Mouse (Mus musculus): ENCODE data around the gene Rspo3. TPM values are rescaled to one million over a fixed set of nuclear protein-coding genes. Genes with fewer than 3 reads are reported as not detected.

The Rspo3 gene
- polyA plus RNA-seq, 1 experiment = 2.1 TPM

GRCm38 (mm10) chr10:29493996-29494395 is 41.7 kb downstream of the Rspo3 start:
- Histone ChIP-seq H3K4me3 (no peak overlapping the region), H3ac (ENCODE audit: control insufficient read depth, insufficient read length) (no peak overlapping the region), H3K27me3 (ENCODE audit: control insufficient read depth, insufficient read depth, insufficient read length) (no peaks in the 10 kb centered on the region), H3K79me2 (ENCODE audit: control insufficient read depth, insufficient read depth) (no peaks in the 10 kb centered on the region), H3K36me3 (ENCODE audit: control insufficient read depth, insufficient read depth) (no peaks in the 10 kb centered on the region), H3K4me2 (ENCODE audit: low read depth) (no peak overlapping the region)
- TF ChIP-seq USF1 (IDR thresholded peaks at IDR 0.05; ENCODE audit: low read depth) (no peak), E2F4 (IDR thresholded peaks at IDR 0.05; ENCODE audit: insufficient read depth) (no peak)

DNA sequence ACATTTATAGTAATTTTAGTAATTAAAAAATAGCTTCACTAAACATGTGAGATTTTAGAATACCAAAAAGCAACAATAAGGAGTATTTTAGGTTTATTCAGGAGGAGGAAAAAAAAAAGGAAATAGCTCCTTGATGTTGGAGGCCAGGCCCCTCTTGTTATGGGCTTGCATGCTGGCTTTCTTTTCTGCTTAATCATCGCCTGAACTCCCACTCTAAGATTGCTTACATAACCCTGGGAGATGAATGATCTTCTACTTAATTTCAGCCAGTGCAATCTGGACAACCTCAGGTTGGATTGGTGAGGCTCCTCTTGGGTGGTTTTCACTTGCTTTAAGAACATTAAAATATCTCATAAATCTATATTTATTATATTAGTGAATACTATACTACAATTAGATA is 54.7 kb downstream of the Rspo3 start:
- H3K27me3 ChIP-seq (ENCODE audit: control insufficient read depth, insufficient read depth, insufficient read length) = no peaks in the 10 kb centered on the region
- H3K36me3 ChIP-seq (ENCODE audit: control insufficient read depth, insufficient read depth) = no peaks in the 10 kb centered on the region
- no peak for TF ChIP-seq TCF3 (IDR thresholded peaks at IDR 0.05; ENCODE audit: insufficient read length, low read depth)
- no peak for TF ChIP-seq MYOG (IDR thresholded peaks at IDR 0.05; ENCODE audit: control insufficient read depth in 1 of 3, insufficient read depth in 1 of 3, insufficient read length in 2 of 3, low read depth in 2 of 3)
- no peak for TF ChIP-seq SRF (IDR thresholded peaks at IDR 0.05; ENCODE audit: control insufficient read depth, insufficient read length, low read depth)
- TF ChIP-seq POLR2AphosphoS2 (IDR thresholded peaks at IDR 0.05; ENCODE audit: insufficient read length, low read depth) = no peak
- TF ChIP-seq CEBPB (IDR thresholded peaks at IDR 0.05; ENCODE audit: insufficient read depth, poor library complexity, severe bottlenecking) = no peak
- TF ChIP-seq USF1 (IDR thresholded peaks at IDR 0.05; ENCODE audit: low read depth) = no peak
- no peak for TF ChIP-seq MYOD1 (IDR thresholded peaks at IDR 0.05; ENCODE audit: control insufficient read depth in 1 of 3, insufficient read length in 2 of 3, low read depth in 2 of 3)
- TF ChIP-seq REST (IDR thresholded peaks at IDR 0.05; ENCODE audit: insufficient read depth, insufficient read length) = no peak
- TF ChIP-seq E2F4 (IDR thresholded peaks at IDR 0.05; ENCODE audit: insufficient read depth) = no peak
- no peak for TF ChIP-seq POLR2A (IDR thresholded peaks at IDR 0.05; ENCODE audit: insufficient read length, low read depth)
- no peak for TF ChIP-seq MAX (IDR thresholded peaks at IDR 0.05; ENCODE audit: low read depth)
- no peak for TF ChIP-seq TCF12 (IDR thresholded peaks at IDR 0.05; ENCODE audit: insufficient read depth, poor library complexity, severe bottlenecking)

DNA sequence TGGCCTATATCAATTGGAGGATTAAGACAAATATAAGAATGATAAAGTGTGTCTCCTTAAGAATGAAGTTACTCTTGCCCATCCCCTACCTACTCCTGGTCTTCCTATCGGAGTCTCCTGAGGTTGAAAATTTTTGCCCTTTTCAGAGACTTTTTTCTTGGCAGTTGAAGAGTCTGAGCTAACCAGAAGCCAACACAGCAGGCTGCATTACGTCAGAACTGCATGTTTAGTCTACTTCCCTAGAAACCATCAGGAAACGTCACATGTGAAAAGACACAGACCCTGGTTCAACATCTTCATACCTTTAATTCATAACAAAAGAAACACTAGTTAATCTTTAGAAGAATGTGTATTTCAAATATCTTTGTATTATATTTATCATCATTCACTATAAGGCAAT is 56.3 kb downstream of the Rspo3 start:
- Histone ChIP-seq H3K79me2 (ENCODE audit: control insufficient read depth, insufficient read depth) (no peaks in the 10 kb centered on the region), H3K36me3 (ENCODE audit: control insufficient read depth, insufficient read depth) (no peaks in the 10 kb centered on the region), H3ac (ENCODE audit: control insufficient read depth, insufficient read length) (no peak overlapping the region), H3K27me3 (ENCODE audit: control insufficient read depth, insufficient read depth, insufficient read length) (no peaks in the 10 kb centered on the region), H3K4me2 (ENCODE audit: low read depth) (no peak overlapping the region), H3K4me3 (no peak overlapping the region)
- TF ChIP-seq SRF (IDR thresholded peaks at IDR 0.05; ENCODE audit: control insufficient read depth, insufficient read length, low read depth) (no peak), TCF3 (IDR thresholded peaks at IDR 0.05; ENCODE audit: insufficient read length, low read depth) (no peak), USF1 (IDR thresholded peaks at IDR 0.05; ENCODE audit: low read depth) (no peak), TCF12 (IDR thresholded peaks at IDR 0.05; ENCODE audit: insufficient read depth, poor library complexity, severe bottlenecking) (no peak), MYOG (IDR thresholded peaks at IDR 0.05; ENCODE audit: control insufficient read depth in 1 of 3, insufficient read depth in 1 of 3, insufficient read length in 2 of 3, low read depth in 2 of 3) (no peak), REST (IDR thresholded peaks at IDR 0.05; ENCODE audit: insufficient read depth, insufficient read length) (no peak), CEBPB (IDR thresholded peaks at IDR 0.05; ENCODE audit: insufficient read depth, poor library complexity, severe bottlenecking) (no peak), POLR2A (IDR thresholded peaks at IDR 0.05; ENCODE audit: insufficient read length, low read depth) (no peak)

More for the DNA sequence above, 54.7 kb downstream of the Rspo3 start:
- H3K79me2 ChIP-seq (ENCODE audit: control insufficient read depth, insufficient read depth) = no peaks in the 10 kb centered on the region
- no peak overlapping the region for H3K4me2 ChIP-seq (ENCODE audit: low read depth)
- no peak overlapping the region for H3ac ChIP-seq (ENCODE audit: control insufficient read depth, insufficient read length)
- H3K4me3 ChIP-seq = no peak overlapping the region

DNA sequence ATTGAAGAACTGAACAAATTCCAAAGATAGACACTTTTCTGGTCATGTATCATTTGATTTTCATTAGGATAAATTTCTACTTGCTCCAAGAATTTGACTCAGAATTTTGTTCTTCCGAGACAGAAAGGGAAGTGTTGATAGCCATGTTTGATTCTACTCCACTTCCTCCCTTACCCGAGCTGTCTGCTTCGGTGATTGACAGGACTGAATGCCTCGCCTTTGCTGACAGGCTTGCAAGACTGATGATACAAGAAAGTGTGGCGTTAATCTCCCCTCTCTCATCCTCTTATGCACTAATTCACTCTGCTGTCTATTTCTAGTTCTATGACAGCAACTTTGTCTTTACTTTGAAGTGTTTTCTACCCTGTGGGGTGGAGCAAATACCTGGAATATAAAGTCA is 65.2 kb downstream of the Rspo3 start:
- no peak overlapping the region for H3K4me3 ChIP-seq
- no peaks in the 10 kb centered on the region for H3K79me2 ChIP-seq (ENCODE audit: control insufficient read depth, insufficient read depth)
- H3K4me2 ChIP-seq (ENCODE audit: low read depth) = no peak overlapping the region
- no peak overlapping the region for H3ac ChIP-seq (ENCODE audit: control insufficient read depth, insufficient read length)
- no peak for TF ChIP-seq TCF12 (IDR thresholded peaks at IDR 0.05; ENCODE audit: insufficient read depth, poor library complexity, severe bottlenecking)
- TF ChIP-seq TCF3 (IDR thresholded peaks at IDR 0.05; ENCODE audit: insufficient read length, low read depth) = no peak
- no peak for TF ChIP-seq POLR2AphosphoS2 (IDR thresholded peaks at IDR 0.05; ENCODE audit: insufficient read length, low read depth)
- no peak for TF ChIP-seq USF1 (IDR thresholded peaks at IDR 0.05; ENCODE audit: low read depth)
- TF ChIP-seq MAX (IDR thresholded peaks at IDR 0.05; ENCODE audit: low read depth) = no peak
- TF ChIP-seq REST (IDR thresholded peaks at IDR 0.05; ENCODE audit: insufficient read depth, insufficient read length) = no peak
- no peak for TF ChIP-seq SRF (IDR thresholded peaks at IDR 0.05; ENCODE audit: control insufficient read depth, insufficient read length, low read depth)
- no peak for TF ChIP-seq CEBPB (IDR thresholded peaks at IDR 0.05; ENCODE audit: insufficient read depth, poor library complexity, severe bottlenecking)
- TF ChIP-seq E2F4 (IDR thresholded peaks at IDR 0.05; ENCODE audit: insufficient read depth) = no peak
- TF ChIP-seq POLR2A (IDR thresholded peaks at IDR 0.05; ENCODE audit: insufficient read length, low read depth) = no peak
- no peak for TF ChIP-seq MYOD1 (IDR thresholded peaks at IDR 0.05; ENCODE audit: control insufficient read depth in 1 of 3, insufficient read length in 2 of 3, low read depth in 2 of 3)
- no peak for TF ChIP-seq MYOG (IDR thresholded peaks at IDR 0.05; ENCODE audit: control insufficient read depth in 1 of 3, insufficient read depth in 1 of 3, insufficient read length in 2 of 3, low read depth in 2 of 3)
- H3K27me3 ChIP-seq (ENCODE audit: control insufficient read depth, insufficient read depth, insufficient read length) = no peaks in the 10 kb centered on the region
- H3K36me3 ChIP-seq (ENCODE audit: control insufficient read depth, insufficient read depth) = no peaks in the 10 kb centered on the region

DNA sequence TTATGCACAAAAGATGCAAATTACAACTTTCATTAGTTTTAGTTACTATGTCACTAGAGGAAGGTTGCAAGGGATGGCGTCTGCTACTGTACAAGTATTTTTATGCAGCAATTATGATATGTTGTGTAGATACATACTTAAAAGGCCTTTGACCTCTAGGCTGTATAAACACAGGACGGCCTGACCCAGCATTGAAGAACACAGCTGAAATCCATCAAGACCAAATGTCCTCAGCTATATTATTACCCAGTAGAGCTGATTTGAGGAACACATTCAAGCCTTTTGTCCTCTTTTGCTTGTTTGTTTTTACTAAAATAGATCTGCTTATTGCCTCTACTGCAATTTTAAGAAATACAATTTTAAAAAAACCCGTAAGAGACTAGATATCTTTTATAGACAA is 75.6 kb downstream of the Rspo3 start:
- no peak overlapping the region for H3K4me3 ChIP-seq
- no peak for TF ChIP-seq MYOD1 (IDR thresholded peaks at IDR 0.05; ENCODE audit: control insufficient read depth in 1 of 3, insufficient read length in 2 of 3, low read depth in 2 of 3)
- no peak for TF ChIP-seq SRF (IDR thresholded peaks at IDR 0.05; ENCODE audit: control insufficient read depth, insufficient read length, low read depth)
- no peak for TF ChIP-seq REST (IDR thresholded peaks at IDR 0.05; ENCODE audit: insufficient read depth, insufficient read length)
- no peak for TF ChIP-seq POLR2A (IDR thresholded peaks at IDR 0.05; ENCODE audit: insufficient read length, low read depth)
- no peaks in the 10 kb centered on the region for H3K27me3 ChIP-seq (ENCODE audit: control insufficient read depth, insufficient read depth, insufficient read length)
- H3ac ChIP-seq (ENCODE audit: control insufficient read depth, insufficient read length) = no peak overlapping the region
- H3K4me2 ChIP-seq (ENCODE audit: low read depth) = no peak overlapping the region
- H3K79me2 ChIP-seq (ENCODE audit: control insufficient read depth, insufficient read depth) = no peaks in the 10 kb centered on the region
- no peaks in the 10 kb centered on the region for H3K36me3 ChIP-seq (ENCODE audit: control insufficient read depth, insufficient read depth)

Data from myocyte (in vitro differentiated cells).